Mouse (Mus musculus): ENCODE data around the gene Ppp2ca. TPM values are rescaled to one million over a fixed set of nuclear protein-coding genes. Genes with fewer than 3 reads are reported as not detected.
A peak's percentile ranks its signal among the peaks of the same experiment; 100 is the strongest.

Ppp2ca gene
- polyA plus RNA-seq, 1 experiment from 2014 or later = 78.4 TPM

GRCm38 (mm10) chr11:52168461-52168860 lies 70.0 kb downstream of the Ppp2ca start:
- H3K27me3 ChIP-seq = peaks cover 68% of the 10 kb centered on the region
- peak overlapping the region; percentile 48 for H3K4me3 ChIP-seq
- peak overlapping the region; percentile 45 for H3K9ac ChIP-seq
- H3K27ac ChIP-seq = no peak overlapping the region
- peak overlapping the region; percentile 70 for H3K4me2 ChIP-seq (replicated peaks)
- no peaks in the 10 kb centered on the region for H3K9me3 ChIP-seq
- H3K4me1 ChIP-seq = 0 out of 2 replicates have a peak, but pooled peaks cover 3% of the 10 kb centered on the region
- 23% methylated on average over 12 of the region's 12 CpGs for WGBS
- no peak for ATAC-seq (ENCODE audit: low FRiP score, low read depth)
- no peaks in the 10 kb centered on the region for H3K36me3 ChIP-seq

Small RNA genes lying within 50 kb of the gene (microRNA-seq; reads per million reads assigned to microRNA genes)
- gene Gm24157 (not detected), gene Mir3061 (8.5 reads per million, percentile 25 among the genes with 10 or more reads in this experiment)

Other genes with a start within 250 kb of the Ppp2ca start
- 1.7 and 2.2 TPM in 2 replicates for gene Jade2, start 241.0 kb upstream of the Ppp2ca start, polyA plus RNA-seq (2015; fragmentation: Nextera tagmentation; extraction: Ambion mirVana)
- 101 and 109 TPM in 2 replicates for gene Cdkn2aipnl, start 131.0 kb upstream of the Ppp2ca start, polyA plus RNA-seq (2015; fragmentation: Nextera tagmentation; extraction: Ambion mirVana)
- 252 and 263 TPM in 2 replicates for gene Ube2b, start 97.9 kb upstream of the Ppp2ca start, polyA plus RNA-seq (2015; fragmentation: Nextera tagmentation; extraction: Ambion mirVana)
- gene Cdkl3, start 94.5 kb upstream of the Ppp2ca start, polyA plus RNA-seq (2015; fragmentation: Nextera tagmentation; extraction: Ambion mirVana) = 12.7 and 13.4 TPM in 2 replicates
- gene Olfr1373, start 46.8 kb downstream of the Ppp2ca start, polyA plus RNA-seq (2015; fragmentation: Nextera tagmentation; extraction: Ambion mirVana) = not detected in 2 replicates
- gene Olfr1371, start 115.3 kb downstream of the Ppp2ca start, polyA plus RNA-seq (2015; fragmentation: Nextera tagmentation; extraction: Ambion mirVana) = not detected in 2 replicates
- gene Skp1a, start 133.3 kb downstream of the Ppp2ca start, polyA plus RNA-seq (2015; fragmentation: Nextera tagmentation; extraction: Ambion mirVana) = 926 and 931 TPM in 2 replicates
- 8.0 and 8.5 TPM in 2 replicates for gene Tcf7, start 184.3 kb downstream of the Ppp2ca start, polyA plus RNA-seq (2015; fragmentation: Nextera tagmentation; extraction: Ambion mirVana)